Mouse (Mus musculus): ENCODE data around the gene Desi1. TPM values are rescaled to one million over a fixed set of nuclear protein-coding genes. Genes with fewer than 3 reads are reported as not detected.

Desi1 gene
- total and polyA plus RNA-seq, 3 experiments, result 10.0 to 47.3 (median 10.9) TPM

DNA sequence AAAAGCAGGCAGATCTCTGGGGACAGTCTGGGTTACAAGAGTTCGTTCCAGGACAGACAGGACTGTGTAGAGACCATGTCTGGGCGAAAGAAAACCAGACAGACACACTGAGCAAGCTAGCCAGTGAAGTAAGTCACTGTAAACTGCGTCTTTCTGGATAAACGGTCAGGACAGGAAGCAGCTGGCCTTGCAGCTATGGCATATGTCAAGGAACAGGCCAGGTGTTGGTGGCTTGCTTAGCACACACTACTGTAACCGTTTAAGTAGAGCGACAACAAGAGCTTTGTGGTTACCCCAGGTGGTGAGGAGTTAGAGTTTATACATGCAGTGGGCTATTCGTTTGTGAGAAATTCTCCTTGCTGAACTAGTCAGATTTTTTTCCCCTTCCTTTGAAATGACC lies 5.9 kb downstream of the Desi1 start:
- TF ChIP-seq TCF12 (IDR thresholded peaks at IDR 0.05; ENCODE audit: low read depth, low read length) (peak; percentile 95), ZKSCAN1 (IDR thresholded peaks at IDR 0.05; ENCODE audit: borderline replicate concordance, low read depth, low read length) (no peak), SIN3A (IDR thresholded peaks at IDR 0.05; ENCODE audit: low read length) (peak; percentile 84; the same call in 1 of the 2 replicates), MEF2A (IDR thresholded peaks at IDR 0.05; ENCODE audit: borderline replicate concordance, low read depth, low read length) (0 out of 2 replicates have a peak, but pooled peaks have one; percentile 18), ETS1 (conservative IDR thresholded peaks at IDR 0.05; ENCODE audit: low read depth, low read length) (peak; percentile 88), IRF4 (IDR thresholded peaks at IDR 0.05; ENCODE audit: low read depth, low read length) (no peak), JUN (IDR thresholded peaks at IDR 0.05; ENCODE audit: insufficient read depth, low read depth, low read length) (no peak), MAFK (IDR thresholded peaks at IDR 0.05; ENCODE audit: insufficient replicate concordance, low read length) (no peak), ELF1 (IDR thresholded peaks at IDR 0.05; ENCODE audit: low read depth, low read length) (no peak), NELFE (IDR thresholded peaks at IDR 0.05; ENCODE audit: low read depth, low read length) (no peak), MYC (IDR thresholded peaks at IDR 0.05; ENCODE audit: low read depth, low read length) (0 out of 2 replicates have a peak, but pooled peaks have one; percentile 35), RCOR1 (conservative IDR thresholded peaks at IDR 0.05; ENCODE audit: low read depth, low read length) (no peak), USF2 (conservative IDR thresholded peaks at IDR 0.05; ENCODE audit: low read depth, low read length) (no peak), GABPA (IDR thresholded peaks at IDR 0.05; ENCODE audit: insufficient replicate concordance, low read depth, low read length) (no peak), MXI1 (IDR thresholded peaks at IDR 0.05; ENCODE audit: low read depth, low read length) (no peak), JUND (conservative IDR thresholded peaks at IDR 0.05; ENCODE audit: low read depth, low read length) (no peak), BHLHE40 (IDR thresholded peaks at IDR 0.05; ENCODE audit: low read depth, low read length) (peak; percentile 58), SMC3 (IDR thresholded peaks at IDR 0.05; ENCODE audit: low read depth, low read length) (no peak), EP300 (IDR thresholded peaks at IDR 0.05; ENCODE audit: low read length) (peak; percentile 80), UBTF (IDR thresholded peaks at IDR 0.05; ENCODE audit: low read depth, low read length) (no peak), CHD2 (IDR thresholded peaks at IDR 0.05; ENCODE audit: low read length) (no peak), TBP (conservative IDR thresholded peaks at IDR 0.05; ENCODE audit: low read depth, low read length) (no peak), ZNF384 (IDR thresholded peaks at IDR 0.05; ENCODE audit: low read depth, low read length) (no peak)
- dilution Hi-C loops (cut with MboI; ENCODE audit: extremely low pct_ligation_motif_present, extremely low pct_unique_long_range_greater_than_20kb, low sequenced_read_pairs), result no loop called here
- peak; percentile 79 for DNase-seq (ENCODE audit: extremely low read depth)

More for the DNA sequence above, 5.9 kb downstream of the Desi1 start:
- Histone ChIP-seq H3K27me3 (replicated peaks) (no peaks in the 10 kb centered on the region), H3K36me3 (replicated peaks in 1 of 2; ENCODE audit: control insufficient read depth in 1 of 2, insufficient read depth in 1 of 2, low read length in 1 of 2) (peaks cover 75 to 96% of the 10 kb centered on the region in 2 experiments), H3K9ac (ENCODE audit: insufficient read depth, low read depth) (no peak overlapping the region), H3K27ac (ENCODE audit: insufficient read depth, low read depth) (peak overlapping the region; percentile 79), H3K79me2 (replicated peaks; ENCODE audit: control insufficient read depth, extremely low read depth, insufficient read depth, poor library complexity, severe bottlenecking) (no peaks in the 10 kb centered on the region), H3K4me3 (replicated peaks in 1 of 3; ENCODE audit: low read depth in 2 of 3, low read length in 2 of 3, poor library complexity in 1 of 3) (no peak overlapping the region), H3K4me2 (ENCODE audit: insufficient read depth, low read depth, poor library complexity, severe bottlenecking) (no peak overlapping the region), H3K9me3 (replicated peaks; ENCODE audit: low read length) (no peaks in the 10 kb centered on the region), H3K4me1 (ENCODE audit: control insufficient read depth in 1 of 2, insufficient read depth in 2 of 2) (peaks cover 6 to 34% of the 10 kb centered on the region in 2 experiments)
- in situ Hi-C loops (cut with MboI; ENCODE audit: low pct_ligation_motif_present, low pct_unique_long_range_greater_than_20kb, low sequenced_read_pairs), result no loop called here

All from CH12.LX (cell line).